Mouse (Mus musculus) myocyte (in vitro differentiated cells): ENCODE results near the gene Stxbp4.

Source experiments
- E2F4 ChIP-seq: IDR thresholded peaks from one replicate; pipeline ENCODE4 v1.6.1; 2011; ENCODE audit warnings: mild to moderate bottlenecking, control low read depth, moderate library complexity; ENCODE audit not compliant: insufficient read depth
- MAX ChIP-seq: IDR thresholded peaks from one replicate; pipeline ENCODE4 v1.6.1; 2011; ENCODE audit warnings: low read depth, mild to moderate bottlenecking, control low read depth
- POLR2A ChIP-seq: IDR thresholded peaks from one replicate; pipeline ENCODE4 v1.6.1; 2011; ENCODE audit warnings: low read depth, mild to moderate bottlenecking, control low read depth, moderate library complexity; ENCODE audit not compliant: insufficient read length
- POLR2AphosphoS2 ChIP-seq: IDR thresholded peaks from one replicate; pipeline ENCODE4 v1.6.1; 2011; ENCODE audit warnings: low read depth, control low read depth; ENCODE audit not compliant: insufficient read length
- REST ChIP-seq: IDR thresholded peaks from one replicate; pipeline ENCODE4 v1.6.1; 2011; ENCODE audit warnings: mild to moderate bottlenecking, control low read depth, moderate library complexity; ENCODE audit not compliant: insufficient read depth, insufficient read length
- TCF3 ChIP-seq: IDR thresholded peaks from one replicate; pipeline ENCODE4 v1.6.1; 2011; ENCODE audit warnings: low read depth, control low read depth; ENCODE audit not compliant: insufficient read length

DNA sequence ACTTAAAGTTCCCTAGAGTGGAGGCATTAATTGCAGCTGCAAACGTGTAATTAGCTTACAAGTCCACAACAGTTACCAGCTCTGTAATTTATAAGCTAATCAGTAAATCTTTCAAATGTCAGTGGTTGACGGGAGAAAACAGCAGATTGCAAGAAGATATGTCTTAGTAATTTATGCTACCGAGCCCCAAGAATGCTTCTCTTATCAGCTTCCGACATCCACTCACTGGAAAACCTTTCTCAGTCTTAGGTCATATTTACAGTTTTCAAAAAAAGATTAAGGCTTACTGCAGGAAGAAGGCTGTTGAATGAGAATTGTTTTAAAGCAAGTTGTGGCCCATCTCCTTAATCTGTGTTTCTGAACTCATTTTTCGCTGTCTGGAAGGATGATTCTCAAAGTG is 83.9 kb downstream of the Stxbp4 start:
- TF ChIP-seq POLR2A (no peak), TCF3 (no peak), POLR2AphosphoS2 (no peak), REST (no peak), MAX (no peak), E2F4 (no peak)
